Mouse (Mus musculus) myocyte (in vitro differentiated cells): ENCODE measurements around the gene Tceanc2.

Experiments used
- E2F4 ChIP-seq: IDR thresholded peaks from one replicate; pipeline ENCODE4 v1.6.1; 2011; ENCODE audit warnings: mild to moderate bottlenecking, control low read depth, moderate library complexity; ENCODE audit not compliant: insufficient read depth
- MAX ChIP-seq: IDR thresholded peaks from one replicate; pipeline ENCODE4 v1.6.1; 2011; ENCODE audit warnings: low read depth, mild to moderate bottlenecking, control low read depth
- MYOD1 ChIP-seq, 3 experiments: IDR thresholded peaks; one replicate each; pipeline ENCODE4 v1.6.1; 2011; ENCODE audit warnings: control low read depth in 2 of 3, low read depth in 2 of 3, mild to moderate bottlenecking in 2 of 3, moderate library complexity in 1 of 3; ENCODE audit not compliant: insufficient read length in 2 of 3, control insufficient read depth in 1 of 3
- POLR2A ChIP-seq: IDR thresholded peaks from one replicate; pipeline ENCODE4 v1.6.1; 2011; ENCODE audit warnings: low read depth, mild to moderate bottlenecking, control low read depth, moderate library complexity; ENCODE audit not compliant: insufficient read length
- REST ChIP-seq: IDR thresholded peaks from one replicate; pipeline ENCODE4 v1.6.1; 2011; ENCODE audit warnings: mild to moderate bottlenecking, control low read depth, moderate library complexity; ENCODE audit not compliant: insufficient read depth, insufficient read length
- TCF12 ChIP-seq: IDR thresholded peaks from one replicate; pipeline ENCODE4 v1.6.1; 2011; ENCODE audit warnings: mild to moderate bottlenecking, control low read depth; ENCODE audit not compliant: poor library complexity, insufficient read depth, severe bottlenecking

DNA sequence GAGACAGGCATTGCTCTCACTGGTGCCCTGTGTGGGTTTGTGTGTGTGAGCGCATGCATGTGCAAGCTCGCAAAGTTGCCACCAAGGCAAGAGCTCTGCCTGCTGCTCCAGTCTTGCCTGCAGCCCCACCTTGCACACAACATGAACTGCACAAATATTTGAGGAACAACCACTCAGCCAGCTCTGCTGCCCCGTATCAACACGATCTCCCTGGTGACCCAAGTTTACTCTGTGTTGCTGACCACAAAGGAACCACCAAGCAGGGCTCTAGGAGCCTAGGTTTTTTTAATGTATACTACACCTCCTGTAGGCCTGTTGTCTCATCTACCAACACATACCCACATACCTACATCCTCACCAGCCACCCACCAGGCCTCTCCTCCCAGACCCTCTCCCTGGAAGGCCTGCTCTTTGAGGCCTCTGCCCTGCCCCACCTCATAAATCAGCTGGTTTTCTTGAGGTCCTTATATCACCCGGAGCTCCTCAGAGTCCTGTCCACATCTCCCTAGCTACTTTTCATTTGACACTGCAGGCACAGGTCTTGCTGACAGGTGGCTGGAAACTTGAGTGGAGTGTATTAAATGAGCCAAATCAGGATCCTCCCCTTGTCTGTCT is 31.7 kb upstream of the Tceanc2 start:
- TF ChIP-seq E2F4 (no peak), POLR2A (no peak), MYOD1 (IDR thresholded peaks at IDR 0.05; ENCODE audit: control insufficient read depth in 1 of 3, insufficient read length in 2 of 3, low read depth in 2 of 3) (no peak), MAX (no peak), TCF12 (no peak), REST (no peak)
